In the genomic region with DNA sequence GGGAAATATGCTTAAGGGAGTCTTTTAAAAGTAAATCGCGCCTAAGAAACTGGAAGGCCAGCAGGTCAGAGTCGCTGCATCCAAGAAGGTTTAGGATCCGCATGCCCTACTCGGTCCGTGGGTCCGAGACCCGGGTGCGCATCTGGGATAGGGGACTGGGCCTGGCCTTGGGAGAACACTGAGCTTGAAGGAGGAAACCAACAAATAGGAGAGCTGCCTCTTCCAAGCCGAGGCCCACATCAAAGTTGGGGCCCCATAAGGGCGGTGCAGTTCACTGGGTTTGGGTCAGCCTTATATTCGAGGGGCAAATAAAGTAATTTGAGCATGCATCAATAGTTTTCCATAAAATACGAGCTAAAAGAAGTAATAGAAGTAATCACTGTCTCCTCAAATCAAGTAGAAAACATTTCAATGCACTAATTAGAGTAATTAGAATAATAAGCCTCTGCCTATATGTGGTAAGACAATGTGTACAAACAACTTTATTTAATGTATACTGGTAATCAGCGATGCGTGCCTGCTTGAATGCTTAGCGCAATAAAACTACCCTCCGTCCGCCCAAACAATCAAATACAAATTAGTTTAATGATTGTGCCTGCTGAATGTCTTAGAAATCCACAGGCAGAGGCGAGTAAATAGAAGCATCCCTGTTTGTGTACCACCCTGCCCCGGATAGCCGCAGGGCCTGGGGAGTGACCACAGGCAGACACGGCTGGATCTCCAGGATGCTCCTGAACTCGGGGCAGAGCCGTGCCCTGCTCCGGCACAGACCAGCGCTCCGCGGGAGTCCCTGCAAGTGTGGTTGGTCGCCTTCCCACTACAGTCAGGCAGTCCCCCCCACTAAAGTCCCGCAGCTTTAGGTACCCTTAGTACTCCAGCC, we compare ENCODE assay signal across 10 mouse cellular contexts. TPM values are rescaled to one million over a fixed set of nuclear protein-coding genes. Genes with fewer than 3 reads are reported as not detected.
DNase-seq lines count a peak whose midpoint lies in the region; ATAC-seq lines count a peak whose summit lies in the region.
"Had no signal": no experiment of that assay in that cellular context is flagged by ENCODE, and none has a peak within 500 bp of the region (broad histone marks: within the 10 kb centered on the region; RNA-seq: fewer than 3 reads in every experiment).

No protein-coding gene starts in this region.

- DNase-seq in Muller cell, postnatal 12 days (ENCODE audit: inconsistent ontology term): peak; percentile 62
- peak; percentile 58 for DNase-seq in embryo, embryonic 10 days (ENCODE audit: low spot score)
- no peak for DNase-seq in testis, postnatal 14 days (ENCODE audit: low spot score)
- DNase-seq in heart, adult 11 months: no peak
- no peak for DNase-seq in gastrocnemius, postnatal 10 days
- DNase-seq: gastrocnemius, postnatal 36 days; kidney, adult 11 months had no signal

- H3K27me3 ChIP-seq in hindbrain, embryonic 12.5 days: no peaks in the 10 kb centered on the region
- H3K27me3 ChIP-seq in midbrain, embryonic 16.5 days (ENCODE audit: control insufficient read depth, insufficient read depth, low read depth, low read length): no peaks in the 10 kb centered on the region

- peak overlapping the region; percentile 71 for H3K9ac ChIP-seq in hindbrain, embryonic 12.5 days
- peak overlapping the region; percentile 72 for H3K9ac ChIP-seq in midbrain, embryonic 16.5 days (ENCODE audit: low read depth, low read length)

- no peaks in the 10 kb centered on the region for H3K9me3 ChIP-seq in hindbrain, embryonic 12.5 days (replicated peaks)
- H3K9me3 ChIP-seq in midbrain, embryonic 16.5 days (replicated peaks; ENCODE audit: control insufficient read depth, low read length, poor library complexity, severe bottlenecking): no peaks in the 10 kb centered on the region
- H3K9me3 ChIP-seq: embryonic facial prominence, embryonic 13.5 days had no signal

- H3K36me3 ChIP-seq in hindbrain, embryonic 12.5 days: no peaks in the 10 kb centered on the region
- no peaks in the 10 kb centered on the region for H3K36me3 ChIP-seq in midbrain, embryonic 16.5 days (ENCODE audit: control insufficient read depth, insufficient read depth, low read length)
- H3K36me3 ChIP-seq: embryonic facial prominence, embryonic 13.5 days had no signal

- peak overlapping the region; percentile 89 for H3K4me2 ChIP-seq in hindbrain, embryonic 12.5 days (replicated peaks)
- H3K4me2 ChIP-seq in midbrain, embryonic 16.5 days (ENCODE audit: low read length): peak overlapping the region; percentile 73

- H3K27ac ChIP-seq in hindbrain, embryonic 12.5 days: peak overlapping the region; percentile 93
- H3K27ac ChIP-seq in midbrain, embryonic 16.5 days (ENCODE audit: low read length): peak overlapping the region; percentile 72
- H3K27ac ChIP-seq: embryonic facial prominence, embryonic 13.5 days had no signal

- peak; percentile 54 for ATAC-seq in hindbrain, embryonic 12.5 days (ENCODE audit: low FRiP score)
- ATAC-seq in midbrain, embryonic 16.5 days: peak; percentile 49

- peak overlapping the region; percentile 35 for H3K4me3 ChIP-seq in hindbrain, embryonic 12.5 days
- H3K4me3 ChIP-seq in midbrain, embryonic 16.5 days (ENCODE audit: low read depth, low read length): peak overlapping the region; percentile 30

- under 1% methylated on average over 30 of the region's 30 CpGs for WGBS in hindbrain, embryonic 12.5 days
- 5% methylated on average over 30 of the region's 30 CpGs for WGBS in midbrain, embryonic 16.5 days

- H3K4me1 ChIP-seq in hindbrain, embryonic 12.5 days: peaks cover 21% of the 10 kb centered on the region
- H3K4me1 ChIP-seq in midbrain, embryonic 16.5 days (ENCODE audit: control insufficient read depth, insufficient read depth, low read length): peaks cover 29% of the 10 kb centered on the region

RNA-seq across cellular contexts. Expression of gene Pou3f2, which starts 9.4 kb away (rescaled TPM):
- 39.0 and 39.6 TPM in 2 replicates for polyA plus RNA-seq in hindbrain, embryonic 12.5 days (2016; fragmentation: Nextera tagmentation; extraction: Ambion mirVana)
- polyA plus RNA-seq in midbrain, embryonic 16.5 days (2015; fragmentation: Nextera tagmentation; extraction: Ambion mirVana): 33.4 and 35.5 TPM in 2 replicates
- total RNA-seq in gastrocnemius, postnatal 10 days (2021): under 1 TPM; 0.14 to 0.18 TPM
- total RNA-seq: gastrocnemius, postnatal 36 days had no signal

Comparison
In these comparisons a context has a peak if more than half of its experiments do, and no peak if none do; other contexts are left out.
1. DNase-seq: peak in Muller cell, postnatal 12 days (single experiment) and embryo, embryonic 10 days (single experiment); none in testis, postnatal 14 days (single experiment), heart, adult 11 months (single experiment) and gastrocnemius, postnatal 10 days (single experiment).